Mouse (Mus musculus): ENCODE measurements around the gene Xkr8. TPM values are rescaled to one million over a fixed set of nuclear protein-coding genes. Genes with fewer than 3 reads are reported as not detected.
"Not testable (repeated sequence)": the region's sequence is repeated elsewhere in the genome, so short reads cannot be mapped to it uniquely, and the experiment has no call there.

The Xkr8 gene
- 7.4 and 8.8 TPM in 2 replicates for polyA plus RNA-seq (2014; fragmentation: Nextera tagmentation; extraction: Ambion mirVana)

GRCm38 (mm10) chr4:132732148-132732684 is at the start of gene Xkr8:
TSS of gene Xkr8 (minus strand) at chr4:132732546.
- H3K9ac ChIP-seq, result peak within 1 kb of the TSS; percentile 71
- WGBS, result 3% methylated on average over 34 of the region's 34 CpGs
- H3K4me3 ChIP-seq (replicated peaks; ENCODE audit: low read length), result peak within 1 kb of the TSS; percentile 54
- H3K27ac ChIP-seq, result no peak within 1 kb of the TSS
- ATAC-seq (ENCODE audit: low FRiP score) (peak; percentile 95), DNase-seq (ENCODE audit: low spot score) (peak; percentile 70)
- no peaks in the 10 kb centered on the region; the same call in 1 of the 2 replicates for H3K4me1 ChIP-seq (replicated peaks; ENCODE audit: control insufficient read depth, insufficient read depth, low read length)
- H3K27me3 ChIP-seq (ENCODE audit: control insufficient read depth, insufficient read depth, low read length), result no peaks in the 10 kb centered on the region
- peak within 1 kb of the TSS; percentile 75 for H3K4me2 ChIP-seq (replicated peaks)
- peaks cover 10% of the 10 kb centered on the region; the same call in 1 of the 2 replicates for H3K36me3 ChIP-seq (replicated peaks; ENCODE audit: control insufficient read depth, insufficient read depth)
- H3K9me3 ChIP-seq (ENCODE audit: control insufficient read depth, low read length), result no peaks in the 10 kb centered on the region

- H3K4me1 ChIP-seq (replicated peaks; ENCODE audit: control insufficient read depth, insufficient read depth, low read length), result no peaks in the 10 kb centered on the region
- no peak overlapping the region for H3K4me3 ChIP-seq (replicated peaks; ENCODE audit: low read length)
- no peak overlapping the region for H3K9ac ChIP-seq
- DNase-seq (ENCODE audit: low spot score), result no peak
- H3K4me2 ChIP-seq (replicated peaks), result no peak overlapping the region
- no peaks in the 10 kb centered on the region for H3K27me3 ChIP-seq (ENCODE audit: control insufficient read depth, insufficient read depth, low read length)
- H3K9me3 ChIP-seq (ENCODE audit: control insufficient read depth, low read length), result no peaks in the 10 kb centered on the region
- H3K27ac ChIP-seq, result no peak overlapping the region
- no peak for ATAC-seq (ENCODE audit: low FRiP score)
- H3K36me3 ChIP-seq (replicated peaks; ENCODE audit: control insufficient read depth, insufficient read depth), result peaks cover 41% of the 10 kb centered on the region
- WGBS, result 91% methylated on average over 4 of the region's 4 CpGs
Measured at GRCm38 (mm10) chr4:132780288-132780687, 47.9 kb upstream of the Xkr8 start.

- DNase-seq (ENCODE audit: low spot score) (no peak), ATAC-seq (ENCODE audit: low FRiP score) (no peak)
- H3K27me3 ChIP-seq (ENCODE audit: control insufficient read depth, insufficient read depth, low read length), result no peaks in the 10 kb centered on the region
- H3K9me3 ChIP-seq (ENCODE audit: control insufficient read depth, low read length), result no peaks in the 10 kb centered on the region
- no peak overlapping the region for H3K27ac ChIP-seq
- WGBS, result 97% methylated on average over 6 of the region's 6 CpGs
- H3K36me3 ChIP-seq (replicated peaks; ENCODE audit: control insufficient read depth, insufficient read depth), result peaks cover 55% of the 10 kb centered on the region
- H3K4me3 ChIP-seq (replicated peaks; ENCODE audit: low read length), result no peak overlapping the region
- no peaks in the 10 kb centered on the region for H3K4me1 ChIP-seq (replicated peaks; ENCODE audit: control insufficient read depth, insufficient read depth, low read length)
- H3K4me2 ChIP-seq (replicated peaks), result no peak overlapping the region
- no peak overlapping the region for H3K9ac ChIP-seq
Measured at GRCm38 (mm10) chr4:132778562-132779201, 46.3 kb upstream of the Xkr8 start.

GRCm38 (mm10) chr4:132776764-132777163 is 44.4 kb upstream of the Xkr8 start:
- 93% methylated on average over 5 of the region's 5 CpGs for WGBS
- DNase-seq (ENCODE audit: low spot score) (peak; percentile 50), ATAC-seq (ENCODE audit: low FRiP score) (no peak)
- H3K27ac ChIP-seq, result no peak overlapping the region
- H3K9me3 ChIP-seq (ENCODE audit: control insufficient read depth, low read length), result no peaks in the 10 kb centered on the region
- peaks cover 72% of the 10 kb centered on the region for H3K36me3 ChIP-seq (replicated peaks; ENCODE audit: control insufficient read depth, insufficient read depth)
- H3K4me1 ChIP-seq (replicated peaks; ENCODE audit: control insufficient read depth, insufficient read depth, low read length), result no peaks in the 10 kb centered on the region
- H3K4me3 ChIP-seq (replicated peaks; ENCODE audit: low read length), result no peak overlapping the region
- no peak overlapping the region for H3K9ac ChIP-seq
- no peak overlapping the region for H3K4me2 ChIP-seq (replicated peaks)
- H3K27me3 ChIP-seq (ENCODE audit: control insufficient read depth, insufficient read depth, low read length), result no peaks in the 10 kb centered on the region

- Histone ChIP-seq H3K27me3 (ENCODE audit: control insufficient read depth, insufficient read depth, low read length) (no peaks in the 10 kb centered on the region), H3K4me2 (replicated peaks) (no peak overlapping the region), H3K4me3 (replicated peaks; ENCODE audit: low read length) (no peak overlapping the region), H3K4me1 (replicated peaks; ENCODE audit: control insufficient read depth, insufficient read depth, low read length) (no peaks in the 10 kb centered on the region), H3K27ac (no peak overlapping the region), H3K9ac (no peak overlapping the region), H3K9me3 (ENCODE audit: control insufficient read depth, low read length) (no peaks in the 10 kb centered on the region), H3K36me3 (replicated peaks; ENCODE audit: control insufficient read depth, insufficient read depth) (peaks cover 73% of the 10 kb centered on the region)
- ATAC-seq (ENCODE audit: low FRiP score) (no peak), DNase-seq (ENCODE audit: low spot score) (no peak)
- 96% methylated on average over 3 of the region's 3 CpGs for WGBS
Measured at GRCm38 (mm10) chr4:132774905-132775304, 42.6 kb upstream of the Xkr8 start.

- H3K4me3 ChIP-seq (replicated peaks; ENCODE audit: low read length), result no peak overlapping the region
- no peak overlapping the region for H3K4me2 ChIP-seq (replicated peaks)
- no peak for ATAC-seq (ENCODE audit: low FRiP score)
- H3K36me3 ChIP-seq (replicated peaks; ENCODE audit: control insufficient read depth, insufficient read depth), result peaks cover 44% of the 10 kb centered on the region
- H3K4me1 ChIP-seq (replicated peaks; ENCODE audit: control insufficient read depth, insufficient read depth, low read length), result peaks cover 6% of the 10 kb centered on the region; the same call in 1 of the 2 replicates
- no peaks in the 10 kb centered on the region for H3K27me3 ChIP-seq (ENCODE audit: control insufficient read depth, insufficient read depth, low read length)
- 95% methylated on average over 9 of the region's 9 CpGs for WGBS
- no peaks in the 10 kb centered on the region for H3K9me3 ChIP-seq (ENCODE audit: control insufficient read depth, low read length)
- H3K9ac ChIP-seq, result no peak overlapping the region
- no peak overlapping the region for H3K27ac ChIP-seq
- DNase-seq (ENCODE audit: low spot score), result no peak
Measured at GRCm38 (mm10) chr4:132771776-132772175, 39.4 kb upstream of the Xkr8 start.

- WGBS, result under 1% methylated on average over 63 of the region's 71 CpGs
- H3K9ac ChIP-seq, result peak within 1 kb of the TSS; percentile 52
- H3K36me3 ChIP-seq (replicated peaks; ENCODE audit: control insufficient read depth, insufficient read depth), result peaks cover 14% of the 10 kb centered on the region
- no peak within 1 kb of the TSS for H3K27ac ChIP-seq
- ATAC-seq (ENCODE audit: low FRiP score) (peak; percentile 98), DNase-seq (ENCODE audit: low spot score) (peak; percentile 100)
- no peaks in the 10 kb centered on the region for H3K27me3 ChIP-seq (ENCODE audit: control insufficient read depth, insufficient read depth, low read length)
- no peaks in the 10 kb centered on the region for H3K9me3 ChIP-seq (ENCODE audit: control insufficient read depth, low read length)
- peak within 1 kb of the TSS; percentile 78 for H3K4me3 ChIP-seq (replicated peaks; ENCODE audit: low read length)
- H3K4me2 ChIP-seq (replicated peaks), result peak within 1 kb of the TSS; percentile 93
- peaks cover 6% of the 10 kb centered on the region; the same call in 1 of the 2 replicates for H3K4me1 ChIP-seq (replicated peaks; ENCODE audit: control insufficient read depth, insufficient read depth, low read length)
Measured at GRCm38 (mm10) chr4:132767914-132768876, 35.8 kb upstream of the Xkr8 start, which contains the start of gene Rpa2. TSS of gene Rpa2 (plus strand) at chr4:132768332.

- not testable (repeated sequence) for H3K4me3 ChIP-seq (replicated peaks; ENCODE audit: low read length); H3K9me3 ChIP-seq (ENCODE audit: control insufficient read depth, low read length); H3K4me1 ChIP-seq (replicated peaks; ENCODE audit: control insufficient read depth, insufficient read depth, low read length); H3K9ac ChIP-seq; H3K36me3 ChIP-seq (replicated peaks; ENCODE audit: control insufficient read depth, insufficient read depth); ATAC-seq (ENCODE audit: low FRiP score); H3K27me3 ChIP-seq (ENCODE audit: control insufficient read depth, insufficient read depth, low read length); DNase-seq (ENCODE audit: low spot score); H3K27ac ChIP-seq; H3K4me2 ChIP-seq (replicated peaks)
- WGBS, result 87% methylated on average over 3 of the region's 3 CpGs
Measured at GRCm38 (mm10) chr4:132763125-132763524, 30.8 kb upstream of the Xkr8 start.

- Histone ChIP-seq H3K36me3 (replicated peaks; ENCODE audit: control insufficient read depth, insufficient read depth) (no peaks in the 10 kb centered on the region), H3K9me3 (ENCODE audit: control insufficient read depth, low read length) (no peaks in the 10 kb centered on the region), H3K9ac (no peak overlapping the region), H3K4me2 (replicated peaks) (no peak overlapping the region), H3K27ac (no peak overlapping the region), H3K4me1 (replicated peaks; ENCODE audit: control insufficient read depth, insufficient read depth, low read length) (no peaks in the 10 kb centered on the region), H3K4me3 (replicated peaks; ENCODE audit: low read length) (no peak overlapping the region), H3K27me3 (ENCODE audit: control insufficient read depth, insufficient read depth, low read length) (0 out of 2 replicates have a peak, but pooled peaks cover 1% of the 10 kb centered on the region)
- ATAC-seq (ENCODE audit: low FRiP score) (no peak), DNase-seq (ENCODE audit: low spot score) (no peak)
- WGBS, result 76% methylated on average over 6 of the region's 6 CpGs
Measured at GRCm38 (mm10) chr4:132762602-132763001, 30.3 kb upstream of the Xkr8 start.

Data from hindbrain, embryonic 14.5 days (tissue).